ENCODE assay signal across 10 mouse cellular contexts in genomic region chr14:55003878-55004855, GRCm38 (mm10). TPM values are rescaled to one million over a fixed set of nuclear protein-coding genes. Genes with fewer than 3 reads are reported as not detected.
DNase-seq lines count a peak whose midpoint lies in the region; ATAC-seq lines count a peak whose summit lies in the region.
"Had no signal": no experiment of that assay in that cellular context is flagged by ENCODE, and none has a peak within 500 bp of the region (broad histone marks: within the 10 kb centered on the region; RNA-seq: fewer than 3 reads in every experiment).

No protein-coding gene starts in this region.

- peak; percentile 45 for DNase-seq in adrenal gland, adult 8-10 months
- no peak for DNase-seq in adrenal gland, postnatal 4 days (ENCODE audit: low spot score in 2 of 2)
- peak; percentile 51 for DNase-seq in ovary, adult 18-20 months (ENCODE audit: low spot score)
- no peak for DNase-seq in ovary, postnatal 10 days (ENCODE audit: low spot score)
- peak; percentile 60 to 79 for DNase-seq in heart, postnatal 14 days
- DNase-seq in right cerebral cortex, postnatal 4 days, result no peak
- no peak for DNase-seq in gastrocnemius, postnatal 25 days
- DNase-seq: embryo, embryonic 11 days; kidney, postnatal 10 days had no signal

- H3K4me1 ChIP-seq in stomach, embryonic 16.5 days (ENCODE audit: control insufficient read depth, insufficient read depth, low read length), result peaks cover 10% of the 10 kb centered on the region

- no peaks in the 10 kb centered on the region for H3K36me3 ChIP-seq in stomach, embryonic 16.5 days (ENCODE audit: control insufficient read depth, insufficient read depth, low read length)

- 70% methylated on average over 18 of the region's 18 CpGs for WGBS in stomach, embryonic 16.5 days

- peak overlapping the region; percentile 17; the same call in 1 of the 2 replicates for H3K27ac ChIP-seq in stomach, embryonic 16.5 days (ENCODE audit: low read length)

- intact Hi-C loops in heart, postnatal 14 days (cut with DNase I), result no loop called here

- ATAC-seq in stomach, embryonic 16.5 days (ENCODE audit: insufficient read depth, low FRiP score), result peak; percentile 23; the same call in 1 of the 2 replicates

- no peaks in the 10 kb centered on the region for H3K27me3 ChIP-seq in stomach, embryonic 16.5 days (ENCODE audit: control insufficient read depth, insufficient read depth, low read length)

- H3K9me3 ChIP-seq in stomach, embryonic 16.5 days (replicated peaks; ENCODE audit: control insufficient read depth, low read length), result no peaks in the 10 kb centered on the region

- H3K9ac ChIP-seq in stomach, embryonic 16.5 days (ENCODE audit: low read length), result no peak overlapping the region

- no peak overlapping the region for H3K4me3 ChIP-seq in stomach, embryonic 16.5 days (replicated peaks; ENCODE audit: low read length)

- no peak overlapping the region for H3K4me2 ChIP-seq in stomach, embryonic 16.5 days (ENCODE audit: low read depth, low read length)

RNA-seq across cellular contexts. Expression of gene Myh7, which starts 9.7 kb away (rescaled TPM):
- not detected for total RNA-seq in adrenal gland, adult 8-10 months (2022)
- total RNA-seq in adrenal gland, postnatal 4 days (2021), result 10 to 100 TPM in 1 of 2 experiments, 1 to 10 TPM in 1; 5.3 to 21.8 TPM
- 1,000 to 10,000 TPM; 2,004 to 2,187 TPM for total RNA-seq in heart, postnatal 14 days (2021)
- polyA plus RNA-seq in stomach, embryonic 16.5 days (2015; fragmentation: Nextera tagmentation; extraction: Ambion mirVana), result 7.6 and 25.7 TPM in 2 replicates
- total RNA-seq in gastrocnemius, postnatal 25 days (2021), result 1,000 to 10,000 TPM in 1 of 2 experiments, 100 to 1,000 TPM in 1; 192 to 1,011 TPM

RNA-seq across cellular contexts. Expression of gene Ngdn, which starts 11.1 kb away (rescaled TPM):
- 10 to 100 TPM; 35.3 to 44.0 (median 39.4) TPM for total RNA-seq in adrenal gland, adult 8-10 months (2022)
- 10 to 100 TPM; 44.2 to 47.5 TPM for total RNA-seq in adrenal gland, postnatal 4 days (2021)
- total RNA-seq in heart, postnatal 14 days (2021), result 10 to 100 TPM; 23.4 to 28.4 TPM
- polyA plus RNA-seq in stomach, embryonic 16.5 days (2015; fragmentation: Nextera tagmentation; extraction: Ambion mirVana), result 74.7 and 74.9 TPM in 2 replicates
- 10 to 100 TPM; 15.7 to 17.0 TPM for total RNA-seq in gastrocnemius, postnatal 25 days (2021)

RNA-seq across cellular contexts. Expression of gene Gm17428, which starts 27.4 kb away (rescaled TPM):
- not detected for total RNA-seq in adrenal gland, adult 8-10 months (2022)
- total RNA-seq in adrenal gland, postnatal 4 days (2021), result not detected
- total RNA-seq in heart, postnatal 14 days (2021), result not detected
- not detected in 2 replicates for polyA plus RNA-seq in stomach, embryonic 16.5 days (2015; fragmentation: Nextera tagmentation; extraction: Ambion mirVana)
- total RNA-seq in gastrocnemius, postnatal 25 days (2021), result not detected

RNA-seq across cellular contexts. Expression of gene Myh6, which starts 37.4 kb away (rescaled TPM):
- total RNA-seq in adrenal gland, adult 8-10 months (2022), result not detected
- 1 to 10 TPM in 1 of 2 experiments, under 1 TPM in 1; 0.81 to 4.9 TPM for total RNA-seq in adrenal gland, postnatal 4 days (2021)
- total RNA-seq in heart, postnatal 14 days (2021), result over 10,000 TPM; 23,215 to 24,603 TPM
- 0.56 and 2.1 TPM in 2 replicates for polyA plus RNA-seq in stomach, embryonic 16.5 days (2015; fragmentation: Nextera tagmentation; extraction: Ambion mirVana)
- total RNA-seq in gastrocnemius, postnatal 25 days (2021), result 100 to 1,000 TPM in 1 of 2 experiments, 10 to 100 TPM in 1; 42.1 to 200 TPM

Comparison
In these comparisons a context has a peak if more than half of its experiments do, and no peak if none do; other contexts are left out.
1. DNase-seq: peak in adrenal gland, adult 8-10 months (single experiment), ovary, adult 18-20 months (single experiment) and heart, postnatal 14 days (2 of 2); none in adrenal gland, postnatal 4 days (0 of 2), ovary, postnatal 10 days (single experiment), right cerebral cortex, postnatal 4 days (single experiment) and gastrocnemius, postnatal 25 days (single experiment).
2. RNA of gene Myh7, which starts 9.7 kb away (total RNA-seq): 2,004 to 2,187 TPM in heart, postnatal 14 days and 192 to 1,011 TPM in gastrocnemius, postnatal 25 days; 5.3 to 21.8 TPM in adrenal gland, postnatal 4 days and not detected in adrenal gland, adult 8-10 months; every median in the first group is over 4 times any median in the second.